Mouse (Mus musculus) forebrain, embryonic 11.5 days (tissue): ENCODE results near the gene Tm4sf4. TPM values are rescaled to one million over a fixed set of nuclear protein-coding genes. Genes with fewer than 3 reads are reported as not detected.

Experiments
- ATAC-seq: fragments of 200-750 bp; cut with Nextera tagmentation; replicated peaks from 2 replicates; pipeline ENCODE4 v1.8.0; 2017; ENCODE audit warnings: moderate TSS enrichment; ENCODE audit not compliant: low FRiP score
- DNase-seq: peaks from one replicate; pipeline ENCODE4 v3.0.0-alpha.2; 2017; ENCODE audit warnings: low spot score
- H3K27ac ChIP-seq: fragments of 300-500 bp; sonication (generic); 2 replicates; pipeline ENCODE4 v1.5.1; 2014; ENCODE audit warnings: low read depth, low read length
- H3K27me3 ChIP-seq: fragments of 300-500 bp; sonication (generic); 2 replicates; pipeline ENCODE4 v1.6.1; 2014; ENCODE audit warnings: mild to moderate bottlenecking, low read length, mixed read lengths; ENCODE audit not compliant: control insufficient read depth, insufficient read depth
- H3K36me3 ChIP-seq: fragments of 300-500 bp; sonication (generic); 2 replicates; pipeline ENCODE4 v1.6.1; 2014; ENCODE audit warnings: mild to moderate bottlenecking, low read length, moderate library complexity, mixed read lengths; ENCODE audit not compliant: control insufficient read depth, insufficient read depth
- H3K4me1 ChIP-seq: fragments of 300-500 bp; sonication (generic); replicated peaks from 2 replicates; pipeline ENCODE4 v1.6.1; 2014; ENCODE audit warnings: low read length, mixed read lengths; ENCODE audit not compliant: control insufficient read depth, insufficient read depth
- H3K4me2 ChIP-seq: fragments of 300-500 bp; sonication (generic); 2 replicates; pipeline ENCODE4 v1.6.1; 2014; ENCODE audit warnings: low read depth, mild to moderate bottlenecking, low read length, moderate library complexity, mixed read lengths; ENCODE audit not compliant: severe bottlenecking
- H3K4me3 ChIP-seq: fragments of 300-500 bp; sonication (generic); 2 replicates; pipeline ENCODE4 v1.5.1; 2014; ENCODE audit warnings: low read depth, low read length
- H3K9ac ChIP-seq: fragments of 300-500 bp; sonication (generic); 2 replicates; pipeline ENCODE4 v1.6.1; 2014; ENCODE audit warnings: low read length
- H3K9me3 ChIP-seq: fragments of 300-500 bp; sonication (generic); 2 replicates; pipeline ENCODE4 v1.6.1; 2016; ENCODE audit warnings: low read length, mixed read lengths; ENCODE audit not compliant: control insufficient read depth
- WGBS: fragments of 180-500 bp; shearing (Covaris S2); extraction: QIAGEN DNeasy Blood & Tissue Kit; methylation state at CpG from one replicate; pipeline ENCODE4 v1.1.7; 2014; 5-methylcytosine and 5-hydroxymethylcytosine counted together
- polyA plus RNA-seq: library from polyadenylated mRNA; unstranded; fragments of >200 nt; fragmentation: Nextera tagmentation; extraction: Ambion mirVana; gene quantifications from 2 replicates; pipeline ENCODE4 v1.2.1, GENCODE M21; 2014

The Tm4sf4 gene
- polyA plus RNA-seq, 1 experiment from 2014 or later: 0.20 TPM

DNA sequence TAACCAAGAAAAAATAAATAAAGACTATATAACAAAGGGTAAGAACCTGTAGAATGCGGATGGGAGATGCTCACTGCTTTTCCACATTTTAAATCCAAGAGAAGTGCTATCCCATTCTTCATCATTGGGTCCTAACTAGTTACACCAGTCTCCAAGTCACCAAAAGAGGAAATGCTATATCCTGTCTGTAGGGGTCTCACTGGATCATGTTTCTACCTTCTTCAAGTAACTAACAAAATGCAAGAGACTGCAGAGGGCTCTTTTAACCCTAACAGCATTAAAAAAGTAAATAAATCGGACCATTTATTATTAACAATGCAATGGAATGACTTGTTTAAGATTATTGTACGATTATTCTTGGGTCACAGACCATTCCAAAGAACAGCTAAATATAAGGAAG is 41.2 kb downstream of the Tm4sf4 start:
- ATAC-seq (no peak), DNase-seq (no peak)
- Histone ChIP-seq H3K9ac (no peak overlapping the region), H3K36me3 (no peaks in the 10 kb centered on the region), H3K4me3 (no peak overlapping the region), H3K4me1 (peaks cover 5% of the 10 kb centered on the region), H3K27me3 (no peaks in the 10 kb centered on the region), H3K9me3 (no peaks in the 10 kb centered on the region), H3K27ac (no peak overlapping the region), H3K4me2 (no peak overlapping the region)
- 79% methylated on average over 3 of the region's 3 CpGs for WGBS

- DNase-seq (no peak), ATAC-seq (no peak)
- Histone ChIP-seq H3K36me3 (no peaks in the 10 kb centered on the region), H3K9ac (no peak overlapping the region), H3K4me2 (no peak overlapping the region), H3K9me3 (no peaks in the 10 kb centered on the region), H3K4me3 (no peak overlapping the region), H3K4me1 (peaks cover 16% of the 10 kb centered on the region), H3K27ac (no peak overlapping the region), H3K27me3 (no peaks in the 10 kb centered on the region)
- 95% methylated on average over 3 of the region's 3 CpGs for WGBS
These were observed 44.2 kb downstream of the Tm4sf4 start for GRCm38 (mm10) chr3:57469325-57469724.

DNA sequence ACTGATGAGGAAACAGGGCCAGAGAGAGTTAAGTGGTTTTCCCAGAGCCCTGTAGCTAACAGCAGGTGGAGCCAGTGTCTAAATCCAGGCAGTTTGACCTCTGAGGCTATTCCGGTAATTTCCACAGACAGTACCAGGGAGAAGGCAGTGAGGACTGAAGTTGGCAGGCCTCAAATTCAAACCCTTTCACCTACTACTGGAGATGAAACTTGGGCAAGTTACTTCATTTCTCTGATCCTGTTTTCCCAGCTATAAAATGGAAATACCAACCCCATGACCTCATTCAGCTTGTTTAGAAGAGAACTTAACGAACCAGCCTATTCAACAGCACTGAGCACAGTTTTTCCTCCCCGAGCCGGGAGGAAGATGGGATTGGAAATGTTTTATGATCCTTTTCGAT is 45.2 kb downstream of the Tm4sf4 start:
- H3K4me2 ChIP-seq: no peak overlapping the region

DNA sequence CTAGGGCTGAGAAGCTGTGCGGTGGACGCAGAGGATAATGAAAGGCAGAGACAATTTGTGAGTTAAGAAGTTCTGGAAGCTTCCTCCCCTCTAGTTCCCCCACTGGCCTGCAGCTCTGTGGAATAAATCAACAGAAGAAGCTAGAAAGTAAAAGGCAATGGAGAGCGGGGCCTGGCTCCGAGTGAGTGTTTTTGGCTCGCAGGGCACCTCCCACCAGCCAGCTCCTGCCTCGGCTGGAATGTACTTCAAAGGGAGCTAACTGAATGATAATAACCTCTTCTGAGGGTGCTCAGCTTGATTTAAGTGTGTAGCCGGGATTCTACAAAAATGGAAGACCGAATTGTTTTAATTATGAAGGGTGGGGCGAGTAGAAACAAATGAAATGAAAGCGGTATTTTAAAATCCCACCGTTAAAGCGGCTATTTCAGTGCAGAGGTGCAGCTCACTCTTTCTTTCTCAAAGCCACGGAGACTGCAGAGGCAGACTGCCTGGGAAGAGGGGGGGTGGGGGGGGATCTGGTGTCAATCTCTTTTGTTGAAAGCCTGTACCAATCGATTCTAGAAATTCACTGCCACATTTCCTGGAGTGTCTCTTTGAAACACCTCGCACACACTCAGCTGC is 46.0 kb downstream of the Tm4sf4 start:
- Histone ChIP-seq H3K4me2 (peak overlapping the region; percentile 38), H3K27me3 (no peaks in the 10 kb centered on the region), H3K9ac (peak overlapping the region; percentile 49; the same call in 1 of the 2 replicates), H3K27ac (peak overlapping the region; percentile 87), H3K36me3 (no peaks in the 10 kb centered on the region), H3K9me3 (no peaks in the 10 kb centered on the region), H3K4me3 (no peak overlapping the region), H3K4me1 (peaks cover 16% of the 10 kb centered on the region)
- ATAC-seq (peak; percentile 68), DNase-seq (peak; percentile 68)
- WGBS: 3% methylated on average over 15 of the region's 15 CpGs

More for the DNA sequence above, 45.2 kb downstream of the Tm4sf4 start:
- H3K4me1 ChIP-seq: peaks cover 16% of the 10 kb centered on the region
- peak; percentile 68 for ATAC-seq
- peak; percentile 61 for DNase-seq
- H3K27ac ChIP-seq: peak overlapping the region; percentile 87
- no peak overlapping the region; the same call in 1 of the 2 replicates for H3K9ac ChIP-seq
- 7% methylated on average over 5 of the region's 5 CpGs for WGBS
- no peaks in the 10 kb centered on the region for H3K9me3 ChIP-seq
- no peak overlapping the region for H3K4me3 ChIP-seq
- no peaks in the 10 kb centered on the region for H3K36me3 ChIP-seq
- H3K27me3 ChIP-seq: no peaks in the 10 kb centered on the region

DNA sequence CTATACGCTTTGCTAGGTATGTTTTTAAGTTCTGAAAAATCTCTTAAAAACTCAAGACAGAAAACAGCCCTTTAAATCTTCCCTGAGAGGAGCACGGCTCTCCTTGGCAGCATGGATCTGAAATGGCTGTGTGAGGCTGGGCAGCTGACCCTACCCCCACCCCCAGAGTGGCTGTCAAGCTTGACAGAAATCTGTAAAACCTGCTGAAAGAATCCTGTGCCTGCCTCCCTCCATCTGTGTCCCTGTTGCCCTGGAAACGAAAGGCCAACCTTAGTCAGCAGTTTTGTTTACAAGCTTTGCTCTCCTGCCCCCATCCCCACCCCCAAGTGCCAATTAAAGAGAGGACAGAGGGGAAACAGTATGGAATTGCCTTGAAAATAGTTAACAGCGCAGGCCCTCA is 47.3 kb downstream of the Tm4sf4 start:
- Histone ChIP-seq H3K27ac (peak overlapping the region; percentile 46; the same call in 1 of the 2 replicates), H3K4me3 (no peak overlapping the region), H3K27me3 (no peaks in the 10 kb centered on the region), H3K9ac (no peak overlapping the region), H3K9me3 (no peaks in the 10 kb centered on the region), H3K4me1 (peaks cover 16% of the 10 kb centered on the region), H3K36me3 (no peaks in the 10 kb centered on the region), H3K4me2 (0 out of 2 replicates have a peak overlapping the region, but pooled peaks have one; percentile 22)
- 33% methylated on average over 4 of the region's 4 CpGs for WGBS
- peak; percentile 82 for DNase-seq
- ATAC-seq: peak; percentile 85

DNA sequence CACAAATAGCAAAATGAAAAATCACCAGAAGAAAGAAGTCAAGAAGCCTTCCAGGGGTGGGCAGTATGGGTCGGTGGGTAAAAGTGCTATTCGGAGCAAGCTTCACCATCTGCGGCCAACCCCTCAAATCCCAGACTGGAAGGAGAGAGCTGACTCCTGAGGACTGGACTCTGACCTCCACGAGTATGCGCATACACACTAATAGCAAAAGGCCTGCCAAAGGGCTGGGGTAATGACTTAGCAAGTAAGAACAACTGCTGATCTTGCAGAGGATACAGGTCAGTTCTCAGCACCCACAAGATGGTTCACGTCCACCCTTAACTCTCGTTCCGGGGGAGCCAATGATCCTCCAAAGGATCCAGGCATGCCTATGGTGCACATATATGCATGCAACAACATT is 49.3 kb downstream of the Tm4sf4 start:
- 90% methylated on average over 8 of the region's 8 CpGs for WGBS
- ATAC-seq: no peak
- no peak overlapping the region for H3K4me2 ChIP-seq

DNA sequence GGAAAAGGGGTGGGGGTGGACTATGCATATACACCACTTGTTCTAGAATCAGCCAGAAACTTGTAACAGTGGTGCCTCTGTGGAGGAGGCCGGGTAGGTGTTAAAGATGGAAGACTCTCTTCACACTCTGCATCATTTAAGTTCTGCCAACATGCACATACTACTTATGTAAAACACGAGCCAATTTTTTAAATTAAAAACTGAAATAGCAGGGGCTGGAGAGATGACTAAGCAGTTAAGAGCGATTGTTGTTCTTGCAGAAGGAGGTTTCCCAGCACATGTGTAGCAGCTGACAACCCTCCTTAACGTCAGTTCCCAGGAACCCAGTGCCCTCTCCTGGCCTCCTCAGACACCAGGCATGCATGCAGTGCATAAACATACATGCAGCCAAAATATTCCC is 55.5 kb downstream of the Tm4sf4 start:
- WGBS: 88% methylated on average over 4 of the region's 4 CpGs
- H3K4me3 ChIP-seq: no peak overlapping the region
- no peaks in the 10 kb centered on the region for H3K27me3 ChIP-seq
- H3K9ac ChIP-seq: no peak overlapping the region
- ATAC-seq (no peak), DNase-seq (no peak)
- H3K4me1 ChIP-seq: no peaks in the 10 kb centered on the region
- H3K27ac ChIP-seq: no peak overlapping the region
- H3K9me3 ChIP-seq: no peaks in the 10 kb centered on the region
- no peak overlapping the region for H3K4me2 ChIP-seq
- no peaks in the 10 kb centered on the region for H3K36me3 ChIP-seq

More for the DNA sequence above, 49.3 kb downstream of the Tm4sf4 start:
- Histone ChIP-seq H3K27me3 (no peaks in the 10 kb centered on the region), H3K9ac (no peak overlapping the region), H3K27ac (no peak overlapping the region), H3K36me3 (no peaks in the 10 kb centered on the region), H3K4me3 (no peak overlapping the region), H3K9me3 (no peaks in the 10 kb centered on the region), H3K4me1 (peaks cover 16% of the 10 kb centered on the region)
- no peak for DNase-seq

DNA sequence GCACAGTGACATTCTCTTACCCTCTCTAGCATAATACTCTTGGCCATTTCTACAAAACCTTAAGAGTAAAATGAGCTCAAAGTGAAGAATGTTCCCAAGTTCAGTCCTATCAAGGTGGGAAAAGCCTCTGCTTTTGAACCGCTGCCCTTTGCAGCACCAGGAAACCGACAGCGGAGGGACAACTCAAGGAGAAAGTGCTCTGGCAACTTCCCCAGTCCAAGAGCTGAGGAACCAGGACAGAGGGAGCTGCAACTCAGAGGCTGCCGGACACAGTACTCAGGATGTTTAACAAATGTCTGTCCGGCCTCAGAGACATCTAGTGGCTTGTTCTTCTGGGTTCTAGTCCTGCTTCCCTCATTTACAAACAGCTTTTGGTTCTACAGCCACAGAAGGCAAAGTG is 56.9 kb downstream of the Tm4sf4 start:
- WGBS: 92% methylated on average over 5 of the region's 5 CpGs
- ATAC-seq (no peak), DNase-seq (no peak)
- Histone ChIP-seq H3K27ac (no peak overlapping the region), H3K9ac (no peak overlapping the region), H3K36me3 (no peaks in the 10 kb centered on the region), H3K27me3 (no peaks in the 10 kb centered on the region), H3K4me1 (no peaks in the 10 kb centered on the region), H3K9me3 (no peaks in the 10 kb centered on the region), H3K4me3 (no peak overlapping the region), H3K4me2 (no peak overlapping the region)

DNA sequence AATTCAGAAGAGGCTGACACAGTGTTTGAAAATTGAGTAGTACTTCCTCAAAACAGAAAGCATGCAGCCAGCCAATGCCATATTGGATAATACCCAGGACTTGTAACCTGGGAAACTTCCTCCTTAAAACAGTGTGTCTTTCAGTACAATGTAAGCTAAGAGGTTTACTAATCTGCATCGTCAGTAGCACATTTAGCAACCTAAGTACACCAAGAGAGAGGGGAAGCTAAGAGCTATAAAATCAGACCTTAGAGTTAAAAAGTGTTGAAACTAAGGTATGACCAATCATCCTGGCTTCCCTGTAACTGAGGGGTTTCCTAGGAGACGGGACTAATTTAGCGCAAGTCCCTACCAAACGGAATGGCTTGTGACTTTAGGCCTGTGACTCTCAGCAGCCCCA is 61.0 kb downstream of the Tm4sf4 start:
- Histone ChIP-seq H3K27me3 (no peaks in the 10 kb centered on the region), H3K4me3 (no peak overlapping the region), H3K9ac (no peak overlapping the region), H3K36me3 (no peaks in the 10 kb centered on the region), H3K4me1 (no peaks in the 10 kb centered on the region), H3K9me3 (no peaks in the 10 kb centered on the region), H3K27ac (no peak overlapping the region), H3K4me2 (no peak overlapping the region)
- WGBS: 93% methylated on average over 4 of the region's 4 CpGs
- ATAC-seq: no peak
- no peak for DNase-seq
